ENCODE assay signal across 8 mouse cellular contexts in genomic region chr13:63917776-63918621, GRCm38 (mm10).
DNase-seq lines count a peak whose midpoint lies in the region; ATAC-seq and TF ChIP-seq lines count a peak whose summit lies in the region.

No protein-coding gene starts in this region.

- peak overlapping the region; percentile 88 for H3K27ac ChIP-seq in embryonic facial prominence, embryonic 11.5 days (replicated peaks; ENCODE audit: low read depth, low read length)
- peak overlapping the region; percentile 82 for H3K27ac ChIP-seq in hindbrain, embryonic 13.5 days
- peak overlapping the region; percentile 78 for H3K27ac ChIP-seq in midbrain, embryonic 10.5 days (replicated peaks)
- peak overlapping the region; percentile 66 for H3K27ac ChIP-seq in testis, adult 2 months (ENCODE audit: control insufficient read depth, insufficient read depth, low read depth, low read length)

- peaks cover 12% of the 10 kb centered on the region for H3K4me1 ChIP-seq in embryonic facial prominence, embryonic 11.5 days (ENCODE audit: control insufficient read depth, insufficient read depth, low read length)
- H3K4me1 ChIP-seq in hindbrain, embryonic 13.5 days (replicated peaks) = peaks cover 26% of the 10 kb centered on the region
- H3K4me1 ChIP-seq in midbrain, embryonic 10.5 days = peaks cover 39% of the 10 kb centered on the region
- H3K4me1 ChIP-seq in testis, adult 2 months (ENCODE audit: control insufficient read depth, insufficient read depth, low read length) = peaks cover 11% of the 10 kb centered on the region

- H3K36me3 ChIP-seq in embryonic facial prominence, embryonic 11.5 days (replicated peaks; ENCODE audit: control insufficient read depth, insufficient read depth, low read depth, low read length) = no peaks in the 10 kb centered on the region
- H3K36me3 ChIP-seq in hindbrain, embryonic 13.5 days = no peaks in the 10 kb centered on the region
- no peaks in the 10 kb centered on the region for H3K36me3 ChIP-seq in midbrain, embryonic 10.5 days
- no peaks in the 10 kb centered on the region for H3K36me3 ChIP-seq in testis, adult 2 months (ENCODE audit: control insufficient read depth, insufficient read depth, low read length)

- H3K9ac ChIP-seq in embryonic facial prominence, embryonic 11.5 days (replicated peaks; ENCODE audit: low read length) = peak overlapping the region; percentile 39
- H3K9ac ChIP-seq in hindbrain, embryonic 13.5 days = peak overlapping the region; percentile 20; the same call in 1 of the 2 replicates

- WGBS in embryonic facial prominence, embryonic 11.5 days = 9% methylated on average over 11 of the region's 11 CpGs
- 12% methylated on average over 11 of the region's 11 CpGs for WGBS in hindbrain, embryonic 13.5 days
- WGBS in midbrain, embryonic 10.5 days = 13% methylated on average over 11 of the region's 11 CpGs

- no peak overlapping the region for H3K4me3 ChIP-seq in embryonic facial prominence, embryonic 11.5 days (ENCODE audit: low read depth, low read length)
- no peak overlapping the region for H3K4me3 ChIP-seq in hindbrain, embryonic 13.5 days
- H3K4me3 ChIP-seq in midbrain, embryonic 10.5 days = peak overlapping the region; percentile 27
- H3K4me3 ChIP-seq in testis, adult 2 months (ENCODE audit: control insufficient read depth, low read depth, low read length) = no peak overlapping the region

- peak overlapping the region; percentile 6; the same call in 1 of the 2 replicates for H3K4me2 ChIP-seq in embryonic facial prominence, embryonic 11.5 days (ENCODE audit: low read depth, low read length)
- H3K4me2 ChIP-seq in hindbrain, embryonic 13.5 days = peak overlapping the region; percentile 42

- H3K9me3 ChIP-seq in embryonic facial prominence, embryonic 11.5 days (replicated peaks; ENCODE audit: control insufficient read depth, low read length) = no peaks in the 10 kb centered on the region
- H3K9me3 ChIP-seq in hindbrain, embryonic 13.5 days = peaks cover 4% of the 10 kb centered on the region; the same call in 1 of the 2 replicates
- H3K9me3 ChIP-seq in midbrain, embryonic 10.5 days (replicated peaks) = peaks cover 11% of the 10 kb centered on the region

- ATAC-seq in embryonic facial prominence, embryonic 11.5 days (replicated peaks; ENCODE audit: insufficient number of reproducible peaks, low FRiP score, low TSS enrichment, low read depth) = 0 out of 2 replicates have a peak, but pooled peaks have one; percentile 58
- peak; percentile 68 for ATAC-seq in hindbrain, embryonic 13.5 days (ENCODE audit: low FRiP score)

- no peak for TF ChIP-seq POLR2A in testis, adult 2 months (IDR thresholded peaks at IDR 0.05; ENCODE audit: control insufficient read depth, low read depth, low read length)

- no peak for TF ChIP-seq CTCF in testis, adult 2 months (IDR thresholded peaks at IDR 0.05; ENCODE audit: control insufficient read depth, insufficient read depth, insufficient replicate concordance, low read depth, low read length)

- DNase-seq in urinary bladder, adult 18-20 months (ENCODE audit: low spot score in 2 of 2) = peak; percentile 20 to 35
- DNase-seq in urinary bladder, adult 2 months (ENCODE audit: low spot score) = no peak
- peak; percentile 76 for DNase-seq in embryonic facial prominence, embryonic 11.5 days (ENCODE audit: low spot score)
- DNase-seq in layer of hippocampus, postnatal 10 days (ENCODE audit: low spot score in 2 of 2) = peak; percentile 48 to 49
- peak; percentile 55 for DNase-seq in midbrain, embryonic 10.5 days (ENCODE audit: low spot score)
- no peak for DNase-seq in B cell, adult 2 months

- no peaks in the 10 kb centered on the region for H3K27me3 ChIP-seq in embryonic facial prominence, embryonic 11.5 days (ENCODE audit: control insufficient read depth, insufficient read depth, low read length)
- H3K27me3 ChIP-seq in hindbrain, embryonic 13.5 days = peaks cover 21% of the 10 kb centered on the region; the same call in 1 of the 2 replicates
- H3K27me3 ChIP-seq in midbrain, embryonic 10.5 days (ENCODE audit: low read depth, poor library complexity, severe bottlenecking) = peaks cover 53% of the 10 kb centered on the region
- no peaks in the 10 kb centered on the region for H3K27me3 ChIP-seq in testis, adult 2 months (ENCODE audit: control insufficient read depth, insufficient read depth, low read length)

Comparison
In these comparisons a context has a peak if more than half of its experiments do, and no peak if none do; other contexts are left out.
1. DNase-seq: peak in urinary bladder, adult 18-20 months (2 of 2), embryonic facial prominence, embryonic 11.5 days (single experiment), layer of hippocampus, postnatal 10 days (2 of 2) and midbrain, embryonic 10.5 days (single experiment); none in urinary bladder, adult 2 months (single experiment) and B cell, adult 2 months (0 of 2).
2. Peak in every context shown above with its lines, with median percentiles within 50 percentile points of each other: H3K27ac ChIP-seq.